Mouse (Mus musculus) kidney, postnatal 0 days (tissue): ENCODE results near the gene Lrp4. TPM values are rescaled to one million over a fixed set of nuclear protein-coding genes. Genes with fewer than 3 reads are reported as not detected.
"Not testable (repeated sequence)": the region's sequence is repeated elsewhere in the genome, so short reads cannot be mapped to it uniquely, and the experiment has no call there.

Experiments used
- ATAC-seq: fragments of 200-750 bp; cut with Nextera tagmentation; replicated peaks from 2 replicates; pipeline ENCODE4 v1.8.0; 2017; ENCODE audit warnings: low read depth, moderate number of reproducible peaks, moderate TSS enrichment, moderate library complexity; ENCODE audit not compliant: low FRiP score
- DNase-seq: peaks from one replicate; pipeline ENCODE4 v3.0.0-alpha.2; 2016; ENCODE audit warnings: low spot score
- H3K27ac ChIP-seq: fragments of 300-500 bp; sonication (generic); 2 replicates; pipeline ENCODE4 v1.5.1; 2014; ENCODE audit warnings: mild to moderate bottlenecking
- H3K27me3 ChIP-seq: fragments of 300-500 bp; sonication (generic); 2 replicates; pipeline ENCODE4 v1.6.1; 2014; ENCODE audit warnings: low read length, mixed read lengths; ENCODE audit not compliant: insufficient read depth
- H3K36me3 ChIP-seq: fragments of 300-500 bp; sonication (generic); 2 replicates; pipeline ENCODE4 v1.6.1; 2014; ENCODE audit warnings: low read length, mixed read lengths; ENCODE audit not compliant: insufficient read depth
- H3K4me1 ChIP-seq: fragments of 300-500 bp; sonication (generic); replicated peaks from 2 replicates; pipeline ENCODE4 v1.6.1; 2014; ENCODE audit warnings: antibody characterized with exemption, low read length, mixed read lengths; ENCODE audit not compliant: insufficient read depth
- H3K4me2 ChIP-seq: fragments of 300-500 bp; sonication (generic); 2 replicates; pipeline ENCODE4 v1.6.1; 2014; ENCODE audit warnings: mild to moderate bottlenecking, low read length, moderate library complexity, mixed read lengths
- H3K4me3 ChIP-seq: fragments of 300-500 bp; sonication (generic); replicated peaks from 2 replicates; pipeline ENCODE4 v1.5.1; 2014; ENCODE audit warnings: low read depth, low read length
- H3K9ac ChIP-seq: fragments of 300-500 bp; sonication (generic); 2 replicates; pipeline ENCODE4 v1.6.1; 2014; ENCODE audit warnings: low read depth, low read length
- H3K9me3 ChIP-seq: fragments of 300-500 bp; sonication (generic); replicated peaks from 2 replicates; pipeline ENCODE4 v1.6.1; 2016; ENCODE audit warnings: low read length, inconsistent platforms, mixed read lengths
- CTCF ChIP-seq: IDR thresholded peaks from 2 replicates; pipeline ENCODE4 v1.5.1; 2016; ENCODE audit warnings: antibody characterized with exemption, low read depth, mild to moderate bottlenecking, moderate library complexity
- WGBS: fragments of 180-500 bp; shearing (Covaris S2); extraction: QIAGEN DNeasy Blood & Tissue Kit; methylation state at CpG from one replicate; pipeline ENCODE4 v1.1.7; 2014; 5-methylcytosine and 5-hydroxymethylcytosine counted together
- polyA plus RNA-seq: library from polyadenylated mRNA; unstranded; fragments of >200 nt; fragmentation: Nextera tagmentation; extraction: Ambion mirVana; gene quantifications from 2 replicates; pipeline ENCODE4 v1.2.1, GENCODE M21; 2015

The Lrp4 gene
- polyA plus RNA-seq, 1 experiment from 2014 or later, result 5.9 TPM

DNA sequence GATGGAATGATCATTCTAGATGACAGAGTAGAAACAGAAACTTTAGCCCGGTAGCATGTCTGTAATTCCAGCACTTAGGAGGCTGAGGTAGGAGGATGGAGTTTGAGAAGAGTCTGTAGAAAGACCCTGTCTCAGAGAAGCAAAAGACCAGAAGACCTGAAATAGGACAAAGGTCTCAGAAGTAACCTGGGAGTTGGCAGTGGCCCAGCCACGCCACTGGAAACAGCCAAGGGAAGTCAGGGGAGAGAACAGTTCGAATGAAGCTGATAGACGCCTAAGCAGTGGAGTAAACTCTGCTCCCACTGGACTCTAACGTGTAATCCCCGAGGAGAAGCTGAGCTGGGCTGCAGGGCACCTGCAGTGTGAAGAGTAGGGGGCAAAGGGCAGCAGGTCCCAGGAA is 27.9 kb downstream of the Lrp4 start:
- ATAC-seq, result no peak
- H3K9me3 ChIP-seq, result no peaks in the 10 kb centered on the region
- no peak overlapping the region for H3K4me3 ChIP-seq
- TF ChIP-seq CTCF, result no peak
- peaks cover 30% of the 10 kb centered on the region for H3K36me3 ChIP-seq
- H3K9ac ChIP-seq, result no peak overlapping the region
- no peak overlapping the region for H3K4me2 ChIP-seq
- DNase-seq, result no peak
- no peaks in the 10 kb centered on the region for H3K4me1 ChIP-seq
- H3K27me3 ChIP-seq, result no peaks in the 10 kb centered on the region
- WGBS, result 77% methylated on average over 6 of the region's 6 CpGs
- no peak overlapping the region for H3K27ac ChIP-seq

DNA sequence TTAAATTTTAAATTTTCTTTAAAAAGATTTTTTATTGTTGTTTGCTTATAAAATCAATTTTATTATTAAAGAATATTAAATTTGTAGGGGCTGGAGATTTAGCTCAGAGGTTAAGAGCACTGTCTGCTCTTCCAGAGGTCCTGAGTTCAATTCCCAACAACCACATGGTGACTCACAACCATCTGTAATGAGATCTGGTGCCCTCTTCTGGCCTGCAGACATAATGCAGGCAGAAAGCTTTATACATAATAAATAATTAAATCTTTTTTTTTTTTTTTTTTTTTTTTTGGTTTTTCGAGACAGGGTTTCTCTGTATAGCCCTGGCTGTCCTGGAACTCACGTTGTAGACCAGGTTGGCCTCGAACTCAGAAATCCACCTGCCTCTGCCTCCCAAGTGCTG is 30.0 kb downstream of the Lrp4 start:
- not testable (repeated sequence) for H3K9ac ChIP-seq, H3K4me2 ChIP-seq

DNA sequence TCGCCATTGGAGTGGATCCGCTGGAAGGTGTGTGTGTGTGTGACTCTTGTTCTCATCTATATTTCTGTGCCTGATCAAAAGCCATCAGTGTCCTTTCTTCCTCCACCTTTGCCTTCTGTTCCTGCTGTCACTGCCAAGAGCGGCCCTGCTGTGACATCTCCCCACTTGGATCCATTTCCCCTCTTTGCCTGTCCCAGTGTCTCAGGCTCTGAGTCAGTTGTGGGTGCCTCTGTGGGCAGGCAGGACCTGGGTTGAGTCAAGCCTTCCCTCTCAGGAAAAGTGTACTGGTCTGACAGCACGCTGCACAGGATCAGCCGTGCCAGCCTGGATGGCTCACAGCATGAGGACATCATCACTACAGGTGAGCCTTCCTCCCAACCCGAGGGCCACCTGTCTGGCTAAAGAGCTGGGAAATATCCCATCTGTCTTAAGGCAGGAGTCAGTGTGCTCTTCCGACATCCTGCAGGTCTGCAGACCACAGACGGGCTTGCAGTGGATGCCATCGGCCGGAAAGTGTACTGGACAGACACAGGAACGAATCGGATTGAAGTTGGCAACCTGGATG is 34.8 kb downstream of the Lrp4 start:
- DNase-seq (no peak), ATAC-seq (no peak)
- no peaks in the 10 kb centered on the region for H3K27me3 ChIP-seq
- H3K36me3 ChIP-seq, result peaks cover 55% of the 10 kb centered on the region
- WGBS, result 94% methylated on average over 12 of the region's 12 CpGs
- no peak overlapping the region for H3K4me3 ChIP-seq
- H3K9ac ChIP-seq, result no peak overlapping the region
- no peak overlapping the region for H3K27ac ChIP-seq
- H3K9me3 ChIP-seq, result no peaks in the 10 kb centered on the region
- no peaks in the 10 kb centered on the region for H3K4me1 ChIP-seq
- TF ChIP-seq CTCF, result no peak
- no peak overlapping the region for H3K4me2 ChIP-seq

More for the DNA sequence above, 30.0 kb downstream of the Lrp4 start:
- not testable (repeated sequence) for DNase-seq, H3K27ac ChIP-seq, ATAC-seq, H3K27me3 ChIP-seq, H3K4me3 ChIP-seq, H3K9me3 ChIP-seq, H3K4me1 ChIP-seq
- TF ChIP-seq CTCF, result peak; percentile 63
- 64% methylated on average over 3 of the region's 3 CpGs for whole genome bisulfite sequencing
- H3K36me3 ChIP-seq, result peaks cover 40% of the 10 kb centered on the region; the same call in 1 of the 2 replicates

DNA sequence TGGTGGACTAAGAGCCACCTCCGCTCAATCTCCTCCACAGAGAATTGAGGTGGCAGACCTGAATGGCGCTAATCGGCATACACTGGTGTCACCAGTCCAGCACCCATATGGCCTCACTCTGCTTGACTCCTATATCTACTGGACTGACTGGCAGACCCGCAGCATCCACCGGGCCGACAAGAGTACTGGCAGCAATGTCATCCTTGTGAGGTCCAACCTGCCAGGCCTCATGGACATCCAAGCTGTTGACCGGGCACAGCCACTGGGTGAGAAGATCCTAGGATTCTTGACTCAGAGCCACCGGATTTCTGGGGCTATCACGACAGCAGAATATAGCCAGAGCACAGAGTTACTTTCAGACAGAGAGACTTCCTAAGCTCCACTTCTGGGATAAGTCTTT is 36.7 kb downstream of the Lrp4 start:
- Histone ChIP-seq H3K9me3 (no peaks in the 10 kb centered on the region), H3K4me3 (no peak overlapping the region), H3K9ac (no peak overlapping the region), H3K36me3 (peaks cover 66% of the 10 kb centered on the region), H3K4me1 (no peaks in the 10 kb centered on the region), H3K4me2 (no peak overlapping the region), H3K27me3 (no peaks in the 10 kb centered on the region), H3K27ac (no peak overlapping the region)
- no peak for DNase-seq
- WGBS, result 94% methylated on average over 9 of the region's 9 CpGs
- TF ChIP-seq CTCF, result no peak
- ATAC-seq, result no peak

DNA sequence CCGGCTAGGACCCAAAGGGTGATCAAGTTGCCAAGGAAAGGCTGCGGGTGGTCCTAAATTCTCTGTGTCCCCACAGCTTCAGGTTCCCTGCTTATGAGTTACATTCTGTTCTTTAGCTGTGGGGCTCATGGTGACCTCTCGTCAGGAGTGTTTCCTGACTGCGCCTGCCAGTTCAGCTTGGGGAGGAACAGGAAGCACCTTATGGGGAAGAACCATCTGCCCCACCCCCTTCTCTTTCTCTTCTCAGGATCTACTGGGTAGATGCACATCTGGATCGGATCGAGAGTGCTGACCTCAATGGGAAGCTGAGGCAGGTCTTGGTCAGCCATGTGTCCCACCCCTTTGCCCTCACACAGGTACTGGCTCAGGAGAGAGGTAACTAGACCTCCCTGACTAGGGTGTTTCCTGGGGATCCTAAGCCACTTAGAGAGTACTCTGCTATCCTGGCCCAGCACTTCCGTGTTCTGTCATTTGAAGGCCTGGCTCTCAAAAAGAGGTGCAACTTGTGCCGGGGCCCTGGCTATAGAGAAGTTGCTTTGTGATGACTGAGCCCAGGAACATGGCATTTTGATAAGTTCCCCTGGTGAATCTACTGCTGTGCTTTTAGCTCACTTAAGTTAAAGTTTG is 40.9 kb downstream of the Lrp4 start:
- TF ChIP-seq CTCF, result no peak
- Histone ChIP-seq H3K27ac (no peak overlapping the region), H3K36me3 (peaks cover 61% of the 10 kb centered on the region), H3K4me1 (no peaks in the 10 kb centered on the region), H3K9me3 (no peaks in the 10 kb centered on the region), H3K9ac (no peak overlapping the region), H3K4me3 (no peak overlapping the region), H3K4me2 (no peak overlapping the region), H3K27me3 (no peaks in the 10 kb centered on the region)
- DNase-seq (no peak), ATAC-seq (no peak)
- 77% methylated on average over 8 of the region's 8 CpGs for WGBS

DNA sequence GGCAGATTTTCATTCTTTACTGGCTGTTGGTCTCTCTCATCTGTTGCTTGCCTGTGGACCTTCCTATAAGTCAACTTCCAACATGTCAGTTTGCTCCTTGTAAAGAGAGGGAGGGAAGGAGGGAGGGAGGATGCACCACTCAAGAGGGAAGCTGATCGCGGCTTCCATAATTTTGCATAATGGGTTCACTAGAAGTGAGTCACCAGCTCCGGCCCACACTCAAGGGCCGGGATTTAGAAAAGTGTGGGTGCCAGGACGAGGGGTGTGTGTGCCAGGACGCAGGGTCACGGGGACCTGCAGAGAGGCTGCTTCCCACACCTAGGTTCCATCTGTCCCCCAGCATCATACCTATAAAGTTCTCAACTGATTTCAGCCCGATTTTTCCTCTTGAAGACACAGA is 50.8 kb downstream of the Lrp4 start:
- DNase-seq (no peak), ATAC-seq (no peak)
- no peak for TF ChIP-seq CTCF
- no peak overlapping the region for H3K9ac ChIP-seq
- H3K4me1 ChIP-seq, result no peaks in the 10 kb centered on the region
- H3K27ac ChIP-seq, result no peak overlapping the region
- H3K4me3 ChIP-seq, result no peak overlapping the region
- H3K9me3 ChIP-seq, result no peaks in the 10 kb centered on the region
- peaks cover 33% of the 10 kb centered on the region for H3K36me3 ChIP-seq
- no peak overlapping the region for H3K4me2 ChIP-seq
- WGBS, result 90% methylated on average over 8 of the region's 8 CpGs
- no peaks in the 10 kb centered on the region for H3K27me3 ChIP-seq

DNA sequence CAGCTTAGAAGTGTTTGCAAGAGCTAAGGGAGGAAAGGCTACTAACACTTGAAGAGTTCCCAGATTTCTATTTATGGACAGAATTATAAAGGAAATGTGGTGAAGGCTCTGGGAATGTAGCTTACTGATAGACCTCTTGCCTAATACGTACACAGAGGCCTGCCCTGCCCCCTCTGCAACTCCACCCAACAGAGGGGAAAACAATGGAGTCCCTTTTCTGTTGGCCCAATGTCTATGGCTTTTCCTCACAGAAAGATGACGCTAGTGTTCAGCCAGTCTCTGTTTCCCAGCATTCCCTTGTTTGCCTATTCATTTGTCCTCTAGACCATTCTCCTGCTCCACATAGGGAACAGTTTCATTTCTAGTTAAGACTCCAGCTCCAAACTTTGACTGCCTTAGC is 59.9 kb downstream of the Lrp4 start:
- DNase-seq (peak; percentile 24), ATAC-seq (no peak)
- H3K4me1 ChIP-seq, result no peaks in the 10 kb centered on the region
- WGBS, result 22% methylated on average over 2 of the region's 2 CpGs
- H3K27me3 ChIP-seq, result no peaks in the 10 kb centered on the region
- H3K4me3 ChIP-seq, result no peak overlapping the region
- no peak overlapping the region for H3K9ac ChIP-seq
- H3K4me2 ChIP-seq, result no peak overlapping the region
- H3K27ac ChIP-seq, result no peak overlapping the region
- H3K9me3 ChIP-seq, result no peaks in the 10 kb centered on the region
- 0 out of 2 replicates have a peak, but pooled peaks cover 4% of the 10 kb centered on the region for H3K36me3 ChIP-seq
- TF ChIP-seq CTCF, result no peak
